Mouse (Mus musculus) heart, postnatal 10 days (tissue): Measurements from ENCODE around the gene Prkar2a. TPM values are rescaled to one million over a fixed set of nuclear protein-coding genes. Genes with fewer than 3 reads are reported as not detected.
"Not testable (repeated sequence)": the region's sequence is repeated elsewhere in the genome, so short reads cannot be mapped to it uniquely, and the experiment has no call there.

Experiments used
- DNase-seq, 2 experiments: peaks; one replicate each; pipeline ENCODE4 v3.0.0; 2021
- intact Hi-C: fragments of 180-260 bp; cut with DNase I; formaldehyde crosslinking; loops from one replicate; pipeline ENCODE4 v1.15.1; 2025
- total RNA-seq, 2 experiments: library from RNA; stranded (reverse); gene quantifications; 2 replicates each; pipeline ENCODE4 v1.2.3; 2021

Prkar2a gene
- total RNA-seq, result 10 to 100 TPM; 73.4 to 79.1 TPM

- no peak for DNase-seq
- intact Hi-C loops, result no loop called here
These were observed at the start of gene Prkar2a for GRCm38 (mm10) chr9:108689106-108689505. Prkar2a (plus strand) TSS chr9:108689314.

GRCm38 (mm10) chr9:108639825-108640224 is 49.3 kb upstream of the Prkar2a start:
- no peak for DNase-seq
- intact Hi-C loops, result no loop called here

DNA sequence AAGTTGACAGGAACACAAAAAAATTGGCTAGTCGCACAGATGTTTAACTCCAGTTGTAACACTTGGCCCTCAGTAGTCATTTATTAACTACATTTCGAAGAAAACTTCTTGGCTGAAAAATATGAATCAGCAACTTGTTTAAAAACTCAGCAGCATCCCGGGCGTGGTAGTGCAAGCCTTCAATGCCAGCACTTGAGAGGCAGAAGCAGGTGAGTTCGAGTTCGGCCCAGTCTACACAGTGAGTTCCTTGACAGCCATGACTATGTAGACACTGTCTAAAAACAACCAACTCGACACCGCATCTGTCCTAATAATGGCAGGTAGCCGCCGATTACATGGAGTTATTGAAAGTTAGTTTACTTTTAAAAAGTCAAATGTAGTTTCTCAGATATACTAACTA is 40.9 kb upstream of the Prkar2a start:
- no peak for DNase-seq
- intact Hi-C loops, result loop anchor here (5.0 kb wide), 1 partner anchor 71 kb away; the partner anchor contains the start of gene Wdr6

DNA sequence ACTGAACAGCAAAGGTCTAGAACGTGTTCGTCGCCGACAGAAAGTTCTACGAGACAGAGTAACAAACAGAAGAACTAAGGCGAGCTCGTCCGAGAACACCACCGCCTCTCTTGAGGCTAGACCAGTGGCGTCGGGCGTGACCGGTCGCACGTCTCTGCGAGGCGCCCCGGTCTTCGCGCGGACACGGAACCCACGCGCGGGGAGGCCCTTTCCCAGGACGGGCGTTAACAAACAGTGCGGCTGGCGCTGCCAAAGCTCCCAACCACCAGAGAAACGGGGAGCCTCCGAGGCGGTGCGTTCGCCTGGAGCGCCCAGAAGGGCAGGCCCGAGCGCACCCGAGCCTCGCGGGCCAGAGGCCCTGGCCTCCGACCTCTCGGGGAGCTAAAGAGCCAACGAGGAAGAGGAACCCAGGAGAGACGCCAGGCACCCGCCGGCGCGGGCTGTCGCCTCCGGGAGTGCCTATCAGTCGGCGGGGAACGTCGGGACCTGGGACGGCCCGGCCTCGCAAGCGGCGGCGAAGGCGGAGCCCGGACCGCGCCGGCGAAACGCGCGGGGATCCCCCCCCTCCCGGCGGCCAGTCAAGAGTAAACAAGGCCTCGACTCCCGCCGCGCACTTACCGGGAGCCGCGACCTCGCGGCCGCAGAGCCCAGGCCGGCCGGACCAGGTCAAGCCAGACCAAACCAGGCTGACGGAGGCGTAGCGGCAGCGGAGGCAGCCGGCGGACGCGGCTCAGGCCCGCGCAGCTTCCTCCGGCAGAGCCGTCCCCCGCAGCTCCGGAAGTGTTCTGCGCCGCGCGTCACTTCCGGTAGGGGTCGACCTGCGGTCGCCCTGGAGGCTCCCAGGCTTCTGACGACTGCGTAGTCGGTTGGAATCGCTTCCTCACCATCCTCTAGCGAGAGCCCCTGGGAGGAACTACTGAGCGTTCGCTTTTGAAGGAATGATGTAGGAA is 40.2 kb upstream of the Prkar2a start, which contains the start of gene Arih2:
Arih2 (minus strand) TSS at position 776 of the 950 bp plus-strand sequence.
- intact Hi-C loops, result loop anchor here (5.0 kb wide), 1 partner anchor 72 kb away; the partner anchor contains the start of gene Wdr6
- DNase-seq, result peak; percentile 95

DNA sequence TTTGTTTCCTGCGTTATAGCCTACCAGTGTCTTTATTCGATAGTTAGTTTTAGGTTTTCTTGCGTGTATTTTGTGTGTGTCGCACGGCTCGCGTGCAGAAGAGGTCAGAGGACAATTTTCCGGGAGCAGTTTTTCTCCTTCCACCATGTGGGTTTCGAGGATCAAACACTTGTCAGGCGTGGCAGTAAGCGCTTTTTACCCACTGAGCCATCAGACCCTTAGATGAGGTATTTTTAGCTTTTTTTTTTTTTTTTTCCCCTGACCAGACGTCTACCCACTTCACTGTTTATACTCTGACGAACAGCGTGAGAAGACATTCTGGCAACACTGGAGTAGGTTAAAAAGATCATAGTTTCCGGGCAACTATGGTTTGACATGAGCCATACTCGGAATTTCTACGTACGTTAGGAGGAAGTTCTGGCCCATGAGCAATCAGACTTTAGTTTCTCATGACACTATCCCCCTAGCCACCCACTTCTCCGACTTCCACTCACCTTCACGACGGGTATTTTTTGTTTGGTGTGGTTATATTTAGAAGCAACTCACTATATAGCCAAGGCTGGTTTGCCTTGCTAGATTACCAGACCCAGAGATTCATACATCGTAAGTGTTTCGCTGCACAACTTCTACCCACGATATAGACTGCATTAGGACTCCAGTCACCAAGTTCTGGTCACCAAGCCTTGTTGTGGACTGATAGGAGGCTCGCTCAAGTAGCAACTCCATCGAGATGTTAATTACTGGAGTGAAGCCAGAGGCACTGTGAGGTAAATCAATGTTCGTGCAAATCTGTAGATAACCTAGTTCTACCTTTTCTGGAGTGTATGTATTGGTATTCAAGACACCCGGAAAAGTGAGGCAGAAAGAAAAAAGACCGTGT is 39.3 kb upstream of the Prkar2a start:
- intact Hi-C loops, result loop anchor here (5.0 kb wide), 1 partner anchor 72 kb away; the partner anchor contains the start of gene Wdr6

DNA sequence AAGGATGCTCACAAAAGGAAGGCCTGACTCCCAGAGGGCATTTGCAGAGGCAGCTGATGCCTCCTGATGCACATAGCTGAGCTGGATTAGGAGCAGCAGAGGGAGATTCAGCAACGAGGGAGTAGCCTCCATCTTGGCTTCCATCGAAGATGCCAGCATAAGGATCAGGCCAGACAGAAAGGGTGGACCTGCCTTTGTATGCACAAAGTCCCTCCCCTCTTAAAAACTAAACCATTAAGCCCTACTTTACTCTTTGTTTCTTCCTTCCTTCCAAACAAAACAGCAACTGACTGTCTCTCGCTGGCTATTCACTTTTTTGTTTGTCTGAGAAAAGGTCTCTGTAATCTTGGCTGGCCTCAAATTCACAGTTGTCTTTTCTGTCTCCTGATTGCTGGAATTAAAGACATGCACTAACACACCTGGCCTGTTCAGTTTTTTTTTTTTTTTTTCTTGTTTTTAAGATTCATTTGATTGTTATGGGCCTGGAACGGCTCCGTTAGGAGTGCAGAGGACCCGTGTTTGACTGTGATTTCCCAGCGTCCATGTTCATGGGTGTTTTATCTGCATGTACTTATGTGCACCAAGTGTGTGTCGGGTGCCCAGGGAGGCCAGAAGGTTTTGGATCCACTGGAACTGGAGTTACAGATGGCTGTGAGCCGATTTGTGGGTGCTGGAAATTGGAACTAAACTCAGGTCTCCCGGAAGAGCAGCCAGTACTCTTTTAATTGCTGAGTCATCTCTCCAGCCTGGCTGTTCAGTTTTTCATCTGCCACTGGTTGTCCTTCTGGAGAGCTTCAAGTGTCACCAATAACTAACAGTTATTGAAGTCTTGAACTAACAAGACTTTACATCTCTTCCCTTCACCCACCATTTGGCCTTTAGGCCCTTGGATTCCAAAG is 34.3 kb upstream of the Prkar2a start:
- no peak for DNase-seq
- intact Hi-C loops, result no loop called here

More for the DNA sequence above, 39.3 kb upstream of the Prkar2a start:
- no peak for DNase-seq

GRCm38 (mm10) chr9:108655865-108656264 is 33.2 kb upstream of the Prkar2a start:
- intact Hi-C loops, DNase-seq: not testable (repeated sequence)

- DNase-seq, result peak; percentile 87 to 89
- intact Hi-C loops, result no loop called here
These were observed 27.2 kb upstream of the Prkar2a start, which contains the start of gene Slc25a20 for GRCm38 (mm10) chr9:108661677-108662612. Slc25a20 (plus strand) TSS chr9:108662088.

DNA sequence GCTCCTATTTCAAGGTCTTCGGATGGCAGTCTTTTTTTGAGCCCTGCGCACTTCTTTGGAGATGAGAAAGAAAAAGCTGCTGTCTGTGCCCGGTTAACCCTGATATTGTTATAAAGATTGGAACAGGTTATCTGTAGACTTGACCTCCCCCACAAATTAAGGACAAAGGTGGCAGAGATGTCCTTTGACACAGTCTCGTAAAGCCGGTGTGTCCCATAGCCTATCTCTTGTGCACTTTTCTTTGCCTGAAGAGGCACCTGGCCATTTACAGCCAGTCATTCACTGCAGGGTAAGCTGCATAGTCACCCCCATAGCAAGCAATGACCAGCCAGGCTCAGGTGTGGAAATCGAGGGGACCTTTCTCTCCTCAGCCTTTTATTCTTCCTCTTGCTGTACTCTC is 26.5 kb upstream of the Prkar2a start:
- peak; percentile 20 to 22 for DNase-seq
- intact Hi-C loops, result no loop called here

DNA sequence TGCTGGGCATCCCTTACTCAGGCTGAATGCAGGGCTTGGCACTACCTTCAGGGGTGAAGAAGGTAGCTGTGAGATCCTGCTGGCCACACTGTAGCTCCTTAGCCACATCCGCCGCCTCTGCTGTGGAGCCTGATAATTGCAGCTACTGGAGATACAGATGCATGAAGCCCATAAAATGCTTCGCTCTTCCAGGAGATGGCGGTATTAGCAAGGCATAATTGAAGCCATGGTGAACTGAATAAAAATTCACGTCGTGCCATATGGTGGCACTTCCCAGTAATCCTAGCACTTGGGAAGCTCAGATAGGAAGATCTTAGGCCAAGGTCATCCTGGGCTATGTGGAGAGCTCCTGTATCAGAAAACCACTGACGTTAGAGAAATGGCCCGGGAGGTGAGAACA is 19.2 kb upstream of the Prkar2a start:
- intact Hi-C loops, result no loop called here

DNA sequence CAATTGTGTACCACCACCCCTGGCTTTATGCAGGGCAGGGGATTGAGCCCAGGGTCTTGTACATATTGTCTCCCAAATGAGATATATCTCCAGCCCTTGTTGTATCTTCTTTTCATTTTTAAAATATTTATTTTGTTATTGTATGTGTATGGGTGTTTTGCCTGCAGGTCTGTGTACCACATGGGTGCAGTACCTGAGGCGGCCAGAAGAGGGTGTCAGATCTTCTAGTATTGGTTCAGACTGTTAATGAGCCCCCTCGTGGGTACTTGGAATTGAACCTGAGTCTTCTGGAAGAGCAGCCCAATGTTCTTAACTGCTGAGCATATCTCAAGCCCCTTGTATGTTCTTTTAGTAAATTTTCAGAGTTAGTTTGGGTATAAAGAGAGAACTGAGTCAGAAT is 16.0 kb upstream of the Prkar2a start:
- DNase-seq, result no peak
- intact Hi-C loops, result no loop called here

More for the DNA sequence above, 19.2 kb upstream of the Prkar2a start:
- no peak for DNase-seq

DNA sequence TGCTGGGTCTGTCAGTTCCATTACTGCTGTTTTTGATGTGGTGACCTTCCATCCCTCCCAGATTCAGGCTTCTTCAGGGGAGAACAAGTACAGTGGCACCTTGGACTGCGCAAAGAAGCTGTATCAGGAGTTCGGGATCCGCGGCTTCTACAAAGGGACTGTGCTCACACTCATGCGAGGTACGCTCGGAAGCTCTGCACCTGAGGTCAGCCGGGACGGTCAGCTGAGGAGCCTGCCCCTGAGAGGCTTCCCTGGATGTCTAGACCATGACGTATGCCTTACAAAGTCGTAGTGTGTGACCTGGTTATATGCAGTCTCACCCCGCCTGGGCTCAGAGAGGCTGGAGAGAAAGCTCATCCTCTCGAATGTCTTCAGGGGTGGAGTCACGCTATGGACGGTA is 9.1 kb upstream of the Prkar2a start:
- intact Hi-C loops, result no loop called here
- DNase-seq, result no peak

GRCm38 (mm10) chr9:108686475-108686887 is 2.6 kb upstream of the Prkar2a start:
- no peak for DNase-seq
- intact Hi-C loops, result no loop called here

DNA sequence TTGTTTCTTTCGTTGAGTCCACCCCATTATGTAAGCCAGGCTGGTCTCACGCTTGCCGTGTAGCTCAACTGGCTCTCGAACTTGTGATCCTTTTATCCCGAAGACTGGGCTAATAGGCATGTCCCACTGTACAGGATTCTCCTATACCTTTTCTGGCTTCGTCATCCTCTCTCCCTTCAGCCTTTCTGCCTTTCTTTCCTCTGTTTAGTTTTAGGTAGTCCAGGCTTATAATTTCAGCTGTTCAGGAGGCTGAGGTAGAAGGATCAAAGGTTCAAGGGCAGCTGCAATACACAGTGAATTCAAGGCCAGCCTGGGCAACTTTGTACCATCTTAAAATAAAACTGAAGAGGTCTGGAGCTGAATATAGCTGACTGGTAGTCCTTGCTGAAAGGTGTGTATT is 1.9 kb upstream of the Prkar2a start:
- DNase-seq, result no peak
- intact Hi-C loops, result no loop called here

GRCm38 (mm10) chr9:108687686-108688085 is 1.4 kb upstream of the Prkar2a start:
- DNase-seq, result no peak
- intact Hi-C loops, result no loop called here

DNA sequence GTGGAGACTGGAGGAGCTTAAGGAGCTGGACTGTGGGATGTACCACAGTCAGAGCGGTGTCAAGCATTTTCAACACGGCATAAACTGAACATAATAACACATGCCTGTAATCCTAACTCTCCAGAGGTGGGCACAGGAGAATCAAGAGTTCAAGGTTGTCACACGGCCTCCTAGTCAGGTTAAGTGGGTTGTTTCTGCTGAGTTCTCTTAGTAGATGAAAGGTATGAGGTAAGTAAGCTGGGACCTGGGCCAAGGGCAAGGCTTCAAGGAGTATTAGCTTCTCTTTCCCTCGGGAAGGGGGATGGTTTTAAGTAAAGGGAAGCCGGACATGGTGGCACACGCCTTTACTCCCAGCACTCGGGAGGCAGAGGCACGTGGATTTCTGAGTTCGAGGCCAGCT is 663 bp upstream of the Prkar2a start:
- intact Hi-C loops, result no loop called here
- DNase-seq, result no peak

- DNase-seq, result no peak
- intact Hi-C loops, result no loop called here
These were observed 879 bp downstream of the Prkar2a start for GRCm38 (mm10) chr9:108689993-108690392.

DNA sequence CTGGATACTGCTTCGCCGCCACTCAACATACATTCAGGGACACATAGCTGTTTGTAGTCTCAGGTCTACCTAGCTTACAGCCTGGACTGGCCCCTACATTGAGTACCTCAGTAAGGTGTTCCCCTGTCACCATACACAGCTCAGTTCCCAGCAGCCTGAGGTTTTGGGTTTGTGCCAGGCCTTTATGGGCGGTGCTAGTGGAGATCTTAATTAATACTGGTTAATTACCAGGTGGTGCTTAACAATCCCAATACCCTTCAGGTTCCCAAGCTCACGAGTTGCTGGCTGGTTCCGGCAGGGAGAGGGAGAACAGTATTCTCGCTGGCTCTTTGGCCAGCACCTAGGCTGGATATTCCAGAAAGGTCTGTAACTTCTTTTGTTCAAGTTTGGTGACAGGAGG is 1.8 kb downstream of the Prkar2a start:
- no peak for DNase-seq
- intact Hi-C loops, result no loop called here

- DNase-seq, result peak in 1 of 2 experiments; percentile 20
- intact Hi-C loops, result no loop called here
These were observed 2.3 kb downstream of the Prkar2a start for GRCm38 (mm10) chr9:108691371-108691770.
